ENCODE assay signal across 10 mouse cellular contexts in the genomic region with DNA sequence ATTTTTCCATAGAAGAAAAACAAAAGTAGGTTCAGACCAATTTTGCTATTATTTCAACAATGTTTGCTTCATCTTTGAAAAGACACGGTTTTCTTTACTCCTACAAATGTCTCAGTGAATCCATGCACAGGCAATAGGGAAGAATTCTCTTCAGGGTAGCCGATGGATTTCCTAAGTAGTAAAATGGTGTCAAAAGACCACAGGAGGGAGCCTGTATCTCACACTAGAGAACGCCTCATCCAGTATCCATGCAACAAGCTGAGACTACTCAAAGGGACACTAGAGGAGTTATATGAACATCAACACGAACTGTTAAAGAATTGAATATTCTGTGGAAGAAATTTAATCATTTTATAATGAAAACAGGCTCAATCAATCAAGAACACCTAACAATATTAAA.
A peak's percentile ranks its signal among the peaks of the same experiment; 100 is the strongest.
DNase-seq lines count a peak whose midpoint lies in the region; ATAC-seq and TF ChIP-seq lines count a peak whose summit lies in the region.
"Had no signal": no experiment of that assay in that cellular context is flagged by ENCODE, and none has a peak within 500 bp of the region (broad histone marks: within the 10 kb centered on the region; RNA-seq: fewer than 3 reads in every experiment).

No protein-coding gene starts in this region.

- H3K4me1 ChIP-seq in kidney, adult 2 months (ENCODE audit: control insufficient read depth, insufficient read depth, low read length): no peaks in the 10 kb centered on the region
- H3K4me1 ChIP-seq in forebrain, embryonic 16.5 days (replicated peaks; ENCODE audit: control insufficient read depth, insufficient read depth, low read length): no peaks in the 10 kb centered on the region
- H3K4me1 ChIP-seq in midbrain, embryonic 13.5 days (replicated peaks): no peaks in the 10 kb centered on the region
- H3K4me1 ChIP-seq: heart, embryonic 15.5 days had no signal

- H3K9ac ChIP-seq in forebrain, embryonic 16.5 days (replicated peaks; ENCODE audit: low read depth, low read length): no peak overlapping the region
- H3K9ac ChIP-seq in midbrain, embryonic 13.5 days (replicated peaks): no peak overlapping the region
- H3K9ac ChIP-seq: heart, embryonic 15.5 days had no signal

- H3K4me2 ChIP-seq in forebrain, embryonic 16.5 days (ENCODE audit: low read length): no peak overlapping the region
- H3K4me2 ChIP-seq in midbrain, embryonic 13.5 days (replicated peaks): no peak overlapping the region
- H3K4me2 ChIP-seq: heart, embryonic 15.5 days had no signal

- H3K27ac ChIP-seq in kidney, adult 2 months (ENCODE audit: insufficient read depth, low read depth, low read length): no peak overlapping the region
- no peak overlapping the region for H3K27ac ChIP-seq in forebrain, embryonic 16.5 days (ENCODE audit: low read length)
- H3K27ac ChIP-seq in midbrain, embryonic 13.5 days: no peak overlapping the region
- H3K27ac ChIP-seq: heart, embryonic 15.5 days had no signal

- TF ChIP-seq POLR2A in kidney, adult 2 months (IDR thresholded peaks at IDR 0.05; ENCODE audit: low read depth, low read length): no peak

- no peaks in the 10 kb centered on the region for H3K36me3 ChIP-seq in kidney, adult 2 months (ENCODE audit: control insufficient read depth, insufficient read depth, low read length)
- H3K36me3 ChIP-seq in forebrain, embryonic 16.5 days (ENCODE audit: control insufficient read depth, insufficient read depth): no peaks in the 10 kb centered on the region
- no peaks in the 10 kb centered on the region for H3K36me3 ChIP-seq in midbrain, embryonic 13.5 days
- H3K36me3 ChIP-seq: heart, embryonic 15.5 days had no signal

- TF ChIP-seq CTCF in kidney, adult 2 months (conservative IDR thresholded peaks at IDR 0.05; ENCODE audit: insufficient read depth, insufficient read length, low read depth, low read length): no peak

- WGBS in kidney, adult 2 months: 20% methylated on average over 4 of the region's 4 CpGs
- 40% methylated on average over 4 of the region's 4 CpGs for WGBS in forebrain, embryonic 16.5 days
- 35% methylated on average over 4 of the region's 4 CpGs for WGBS in midbrain, embryonic 13.5 days

- DNase-seq in kidney, adult 2 months: peak; percentile 4
- DNase-seq in kidney, adult 8-10 months: no peak
- peak; percentile 12 for DNase-seq in Muller cell, postnatal 12 days (ENCODE audit: inconsistent ontology term)
- no peak for DNase-seq in thymus, postnatal 0 days (ENCODE audit: low spot score)
- DNase-seq in heart, adult 18-20 months: no peak
- DNase-seq: lung, postnatal 36 days had no signal

- H3K4me3 ChIP-seq in kidney, adult 2 months (ENCODE audit: insufficient read depth, low read depth, low read length): no peak overlapping the region
- no peak overlapping the region for H3K4me3 ChIP-seq in forebrain, embryonic 16.5 days (replicated peaks; ENCODE audit: low read length)
- no peak overlapping the region for H3K4me3 ChIP-seq in midbrain, embryonic 13.5 days (replicated peaks)
- H3K4me3 ChIP-seq: heart, embryonic 15.5 days had no signal

- no peaks in the 10 kb centered on the region for H3K9me3 ChIP-seq in forebrain, embryonic 16.5 days (ENCODE audit: control insufficient read depth, low read length)
- H3K9me3 ChIP-seq in midbrain, embryonic 13.5 days: no peaks in the 10 kb centered on the region
- H3K9me3 ChIP-seq: heart, embryonic 15.5 days had no signal

- H3K27me3 ChIP-seq in kidney, adult 2 months (replicated peaks; ENCODE audit: control insufficient read depth, insufficient read depth, low read length): no peaks in the 10 kb centered on the region
- H3K27me3 ChIP-seq in forebrain, embryonic 16.5 days (replicated peaks; ENCODE audit: control insufficient read depth, insufficient read depth, low read length): no peaks in the 10 kb centered on the region
- no peaks in the 10 kb centered on the region for H3K27me3 ChIP-seq in midbrain, embryonic 13.5 days
- H3K27me3 ChIP-seq: heart, embryonic 15.5 days had no signal

- ATAC-seq in forebrain, embryonic 16.5 days: peak; percentile 80; the same call in 1 of the 2 replicates
- peak; percentile 71; the same call in 1 of the 2 replicates for ATAC-seq in midbrain, embryonic 13.5 days
- ATAC-seq in megakaryocyte progenitor cell, adult 5-6 weeks (replicated peaks; ENCODE audit: poor library complexity): no peak

Comparison
In these comparisons a context has a peak if more than half of its experiments do, and no peak if none do; other contexts are left out.
1. DNase-seq: peak in kidney, adult 2 months (single experiment) and Muller cell, postnatal 12 days (single experiment); none in kidney, adult 8-10 months (0 of 2), thymus, postnatal 0 days (single experiment) and heart, adult 18-20 months (0 of 2).